Mouse (Mus musculus): ENCODE data around the gene Krt17. TPM values are rescaled to one million over a fixed set of nuclear protein-coding genes. Genes with fewer than 3 reads are reported as not detected.
"Not testable (repeated sequence)": the region's sequence is repeated elsewhere in the genome, so short reads cannot be mapped to it uniquely, and the experiment has no call there.

The Krt17 gene
- polyA plus RNA-seq, 1 experiment: 0.65 TPM

DNA sequence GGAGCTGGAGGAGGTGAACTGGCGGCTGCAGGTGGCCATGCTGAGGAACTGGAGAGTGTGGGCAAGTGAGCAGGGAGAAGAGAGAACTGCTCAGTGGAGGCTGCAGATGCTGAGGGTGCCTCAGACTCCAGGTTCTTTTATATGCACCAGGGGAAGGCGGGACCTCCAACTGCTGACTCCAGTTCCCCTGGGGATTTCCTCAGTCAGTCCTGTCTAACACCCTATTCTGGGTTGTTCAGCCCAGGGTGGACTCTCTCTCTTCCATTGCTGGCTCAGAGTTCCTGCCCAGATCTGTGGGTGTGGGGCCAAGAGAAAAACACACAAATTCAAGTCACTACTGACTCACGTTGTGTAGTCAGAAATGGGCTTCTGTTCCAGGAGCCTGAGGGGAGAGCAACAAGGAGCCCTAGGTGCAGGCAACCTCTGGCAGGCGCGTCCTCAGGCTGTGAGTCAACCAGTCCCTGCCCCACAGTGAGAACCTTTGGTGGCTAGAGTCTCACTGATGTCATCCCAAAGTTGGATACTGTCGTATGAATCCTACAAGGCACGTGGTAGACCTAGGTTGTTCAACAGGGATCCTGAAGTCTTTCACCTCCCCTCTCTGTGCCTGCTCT, 11.9 kb downstream of the Krt17 start, which contains the start of gene Krt16:
Gene Krt16, minus strand, starts transcription at position 51 of the 614 bp plus-strand sequence.
- Histone ChIP-seq H3K4me1 (ENCODE audit: control insufficient read depth, insufficient read depth, low read length) (no peaks in the 10 kb centered on the region), H3K4me3 (replicated peaks; ENCODE audit: extremely low read depth, low read depth, low read length) (no peak within 1 kb of the TSS)
- no peak for DNase-seq
- TF ChIP-seq CTCF (IDR thresholded peaks at IDR 0.05; ENCODE audit: insufficient read depth, low read length) (no peak), POLR2A (IDR thresholded peaks at IDR 0.05; ENCODE audit: borderline replicate concordance, extremely low read depth, low read depth, low read length) (no peak)
- WGBS: 75% methylated on average over 7 of the region's 7 CpGs

DNA sequence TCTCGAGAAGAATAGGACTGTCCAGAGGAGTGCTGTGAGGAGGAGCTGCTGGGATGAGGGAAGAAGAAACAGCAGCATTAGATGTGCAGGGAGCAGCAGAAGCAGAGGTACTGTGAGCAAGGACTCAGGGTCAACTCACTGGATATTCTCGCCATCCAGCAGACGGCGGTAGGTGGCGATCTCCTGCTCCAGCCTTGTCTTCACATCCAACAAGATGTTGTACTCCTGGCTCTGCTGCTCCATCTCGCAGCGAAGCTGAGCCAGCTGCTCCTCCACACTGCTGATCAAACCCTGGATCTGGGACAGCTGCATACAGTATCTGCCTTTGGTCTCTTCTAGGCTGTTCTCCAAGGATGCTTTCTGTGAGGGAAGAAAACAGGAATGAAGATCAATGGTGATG, 14.4 kb downstream of the Krt17 start:
- WGBS: 58% methylated on average over 7 of the region's 7 CpGs
- not testable (repeated sequence) for H3K4me3 ChIP-seq (replicated peaks; ENCODE audit: extremely low read depth, low read depth, low read length)

DNA sequence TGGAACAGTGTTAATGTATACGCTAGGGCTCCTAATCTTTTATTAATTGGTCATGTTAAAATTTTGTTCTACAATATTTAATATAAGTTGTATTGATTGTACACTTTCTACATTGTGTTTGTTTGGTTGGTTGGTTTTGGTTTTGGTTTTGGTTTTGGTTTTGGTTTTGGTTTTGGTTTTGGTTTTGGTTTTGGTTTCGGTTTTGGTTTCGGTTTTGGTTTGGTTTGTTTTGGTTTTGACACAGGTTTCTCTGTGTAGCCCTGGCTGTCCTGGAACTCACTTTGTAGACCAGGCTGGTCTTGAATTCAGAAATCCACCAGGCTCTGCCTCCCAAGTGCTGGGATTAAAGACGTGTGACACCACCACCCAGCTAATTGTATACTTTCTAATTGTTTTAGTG, 20.6 kb downstream of the Krt17 start:
- 90% methylated on average over 4 of the region's 4 CpGs for WGBS
- H3K4me1 ChIP-seq (ENCODE audit: control insufficient read depth, insufficient read depth, low read length); DNase-seq; H3K4me3 ChIP-seq (replicated peaks; ENCODE audit: extremely low read depth, low read depth, low read length): not testable (repeated sequence)

More for the DNA sequence above, 14.4 kb downstream of the Krt17 start:
- H3K4me1 ChIP-seq (ENCODE audit: control insufficient read depth, insufficient read depth, low read length); DNase-seq: not testable (repeated sequence)

DNA sequence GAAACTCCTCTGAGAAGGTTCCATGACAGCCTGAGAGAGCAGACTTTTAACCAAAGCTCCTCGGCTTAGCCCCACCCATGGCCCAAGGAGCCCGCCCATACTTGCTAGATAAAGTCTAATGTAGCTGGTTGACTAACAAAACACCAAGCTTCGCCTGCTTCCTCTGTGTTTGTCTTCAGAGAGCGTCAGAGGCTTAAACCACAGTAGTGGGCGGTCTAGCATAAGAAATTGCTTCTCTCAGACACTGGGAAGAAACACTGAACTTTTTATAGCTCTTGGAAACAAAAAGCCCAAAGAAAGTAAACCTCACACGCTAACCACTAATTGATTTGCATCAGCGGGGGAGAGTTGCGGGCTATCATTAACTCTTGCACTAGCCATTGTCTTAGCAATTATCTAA, 39.1 kb downstream of the Krt17 start:
- H3K4me1 ChIP-seq (ENCODE audit: control insufficient read depth, insufficient read depth, low read length): no peaks in the 10 kb centered on the region
- no peak for TF ChIP-seq POLR2A (IDR thresholded peaks at IDR 0.05; ENCODE audit: borderline replicate concordance, extremely low read depth, low read depth, low read length)
- no peak for TF ChIP-seq CTCF (IDR thresholded peaks at IDR 0.05; ENCODE audit: insufficient read depth, low read length)
- 65% methylated on average over 8 of the region's 8 CpGs for whole genome bisulfite sequencing
- H3K4me3 ChIP-seq (replicated peaks; ENCODE audit: extremely low read depth, low read depth, low read length): no peak overlapping the region
- no peak for DNase-seq

DNA sequence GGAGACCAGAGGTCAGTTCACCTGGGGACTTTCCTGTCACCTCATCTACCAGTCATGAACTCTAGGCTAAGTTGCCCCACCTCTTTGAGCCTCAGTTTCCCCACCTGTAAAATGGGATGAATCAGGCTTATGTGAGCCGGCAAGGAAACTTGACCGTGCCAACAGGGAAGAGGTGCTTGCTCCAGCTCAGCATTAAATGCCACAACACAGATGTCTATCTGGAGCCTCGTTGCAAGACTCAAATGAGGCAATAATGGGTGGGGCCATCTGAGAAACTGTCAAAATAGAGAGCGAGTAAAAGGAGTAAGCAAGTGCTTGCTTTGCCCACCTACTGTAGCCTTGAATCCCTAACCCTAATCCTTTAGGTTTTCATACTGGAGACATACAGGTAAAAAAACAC, 41.5 kb downstream of the Krt17 start:
- no peak for DNase-seq
- Histone ChIP-seq H3K4me3 (replicated peaks; ENCODE audit: extremely low read depth, low read depth, low read length) (no peak overlapping the region), H3K4me1 (ENCODE audit: control insufficient read depth, insufficient read depth, low read length) (no peaks in the 10 kb centered on the region)
- TF ChIP-seq POLR2A (IDR thresholded peaks at IDR 0.05; ENCODE audit: borderline replicate concordance, extremely low read depth, low read depth, low read length) (no peak), CTCF (IDR thresholded peaks at IDR 0.05; ENCODE audit: insufficient read depth, low read length) (no peak)
- 83% methylated on average over 4 of the region's 4 CpGs for WGBS

DNA sequence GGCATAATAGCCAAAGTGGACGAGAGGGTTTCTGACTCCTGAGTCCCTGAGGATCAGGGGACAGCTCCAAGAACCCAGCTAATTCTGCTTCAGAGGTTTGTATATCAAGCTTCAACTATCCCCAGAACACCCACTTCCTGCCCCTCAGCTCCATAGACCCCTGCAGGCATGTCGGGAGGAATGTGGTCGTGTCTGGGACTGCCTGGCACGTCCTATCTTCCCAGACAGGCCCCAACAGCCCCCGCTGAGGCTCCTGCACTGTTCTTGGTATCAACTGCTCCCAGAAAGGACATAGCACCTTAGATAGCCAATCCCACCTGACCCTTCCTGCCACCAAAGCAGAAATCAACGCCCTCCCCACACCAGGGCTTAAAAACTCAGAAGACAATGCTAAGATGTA, 52.3 kb downstream of the Krt17 start:
- Histone ChIP-seq H3K4me3 (replicated peaks; ENCODE audit: extremely low read depth, low read depth, low read length) (no peak overlapping the region), H3K4me1 (ENCODE audit: control insufficient read depth, insufficient read depth, low read length) (no peaks in the 10 kb centered on the region)
- WGBS: 44% methylated on average over 6 of the region's 6 CpGs
- DNase-seq: no peak
- TF ChIP-seq POLR2A (IDR thresholded peaks at IDR 0.05; ENCODE audit: borderline replicate concordance, extremely low read depth, low read depth, low read length) (no peak), CTCF (IDR thresholded peaks at IDR 0.05; ENCODE audit: insufficient read depth, low read length) (no peak)

DNA sequence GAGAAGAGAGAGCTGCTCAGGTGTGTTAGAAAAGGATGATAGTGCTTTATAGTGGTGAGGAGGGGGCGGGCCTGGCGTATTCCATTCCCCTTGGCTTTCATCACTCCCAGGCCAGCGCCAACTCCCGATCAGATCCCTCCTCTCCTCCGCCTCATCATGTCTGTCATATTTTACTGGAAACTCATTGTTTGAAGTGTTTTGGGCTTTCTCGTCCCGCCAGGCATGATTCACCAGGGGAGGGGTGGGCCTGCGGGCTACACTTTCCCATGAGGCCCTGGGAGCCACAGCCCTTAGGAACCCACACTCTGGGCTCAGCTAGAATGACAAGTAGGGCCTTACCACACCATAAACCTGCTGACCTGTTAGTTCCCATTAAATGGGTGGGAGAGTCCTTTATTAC, 53.3 kb downstream of the Krt17 start, which contains the start of gene Krt14:
Gene Krt14, minus strand, starts transcription at position 51 of the 400 bp plus-strand sequence.
- DNase-seq: no peak
- H3K4me3 ChIP-seq (replicated peaks; ENCODE audit: extremely low read depth, low read depth, low read length): no peak within 1 kb of the TSS
- whole genome bisulfite sequencing: 79% methylated on average over 8 of the region's 8 CpGs
- TF ChIP-seq POLR2A (IDR thresholded peaks at IDR 0.05; ENCODE audit: borderline replicate concordance, extremely low read depth, low read depth, low read length) (no peak), CTCF (IDR thresholded peaks at IDR 0.05; ENCODE audit: insufficient read depth, low read length) (no peak)
- no peaks in the 10 kb centered on the region for H3K4me1 ChIP-seq (ENCODE audit: control insufficient read depth, insufficient read depth, low read length)

Other genes with a start within 250 kb of the Krt17 start
- not detected in 2 replicates for gene Krt33a, start 244.8 kb downstream of the Krt17 start, polyA plus RNA-seq (2012; rRNA removed)
- not detected in 2 replicates for gene Krt33b, start 231.2 kb downstream of the Krt17 start, polyA plus RNA-seq (2012; rRNA removed)
- 0.07 TPM in 1 of 2 replicates, not detected in the other for gene Krt34, start 219.5 kb downstream of the Krt17 start, polyA plus RNA-seq (2012; rRNA removed)
- gene Krt31, start 210.5 kb downstream of the Krt17 start, polyA plus RNA-seq (2012; rRNA removed): 0.14 TPM in 1 of 2 replicates, not detected in the other
- gene Krt32, start 172.8 kb downstream of the Krt17 start, polyA plus RNA-seq (2012; rRNA removed): 26.6 TPM in 1 of 2 replicates, not detected in the other
- 0.22 TPM in 1 of 2 replicates, not detected in the other for gene Krt35, start 164.8 kb downstream of the Krt17 start, polyA plus RNA-seq (2012; rRNA removed)
- gene Krt36, start 155.4 kb downstream of the Krt17 start, polyA plus RNA-seq (2012; rRNA removed): 0.25 and 0.50 TPM in 2 replicates
- 0.25 and 1,946 TPM in 2 replicates for gene Krt13, start 139.5 kb downstream of the Krt17 start, polyA plus RNA-seq (2012; rRNA removed)
- gene Krt15, start 125.1 kb downstream of the Krt17 start, polyA plus RNA-seq (2012; rRNA removed): 2.1 and 62.5 TPM in 2 replicates
- 275 and 280 TPM in 2 replicates for gene Krt19, start 112.4 kb downstream of the Krt17 start, polyA plus RNA-seq (2012; rRNA removed)
- not detected in 2 replicates for gene Krt9, start 67.8 kb downstream of the Krt17 start, polyA plus RNA-seq (2012; rRNA removed)
- 0.51 and 51.5 TPM in 2 replicates for gene Krt14, start 53.5 kb downstream of the Krt17 start, polyA plus RNA-seq (2012; rRNA removed)
- gene Krt16, start 12.1 kb downstream of the Krt17 start, polyA plus RNA-seq (2012; rRNA removed): 0.58 TPM in 1 of 2 replicates, not detected in the other
- not detected in 2 replicates for gene Krt42, start 8.8 kb upstream of the Krt17 start, polyA plus RNA-seq (2012; rRNA removed)
- 125 and 131 TPM in 2 replicates for gene Eif1, start 58.9 kb upstream of the Krt17 start, polyA plus RNA-seq (2012; rRNA removed)
- not detected in 2 replicates for gene Gast, start 73.4 kb upstream of the Krt17 start, polyA plus RNA-seq (2012; rRNA removed)
- gene Hap1, start 95.1 kb upstream of the Krt17 start, polyA plus RNA-seq (2012; rRNA removed): 9.3 and 14.3 TPM in 2 replicates
- gene Jup, start 136.7 kb upstream of the Krt17 start, polyA plus RNA-seq (2012; rRNA removed): 631 and 728 TPM in 2 replicates
- gene P3h4, start 153.8 kb upstream of the Krt17 start, polyA plus RNA-seq (2012; rRNA removed): 40.6 and 53.9 TPM in 2 replicates
- gene Fkbp10, start 154.7 kb upstream of the Krt17 start, polyA plus RNA-seq (2012; rRNA removed): 41.5 and 42.5 TPM in 2 replicates
- gene Nt5c3b, start 180.8 kb upstream of the Krt17 start, polyA plus RNA-seq (2012; rRNA removed): 21.7 and 31.5 TPM in 2 replicates
- gene Klhl10, start 180.9 kb upstream of the Krt17 start, polyA plus RNA-seq (2012; rRNA removed): 0.22 and 0.49 TPM in 2 replicates
- gene Klhl11, start 211.7 kb upstream of the Krt17 start, polyA plus RNA-seq (2012; rRNA removed): 5.1 and 6.2 TPM in 2 replicates